Mouse (Mus musculus): ENCODE results near the gene Tmod1. TPM values are rescaled to one million over a fixed set of nuclear protein-coding genes. Genes with fewer than 3 reads are reported as not detected.

Tmod1 gene
- polyA plus RNA-seq, 1 experiment from 2014 or later: 28.6 TPM

GRCm38 (mm10) chr4:46042505-46042850 lies 3.7 kb downstream of the Tmod1 start:
- Histone ChIP-seq H3K4me1 (replicated peaks; ENCODE audit: control insufficient read depth, insufficient read depth, low read length) (peaks cover 29% of the 10 kb centered on the region), H3K4me3 (ENCODE audit: low read depth, low read length) (peak overlapping the region; percentile 89), H3K27ac (ENCODE audit: low read depth, low read length) (peak overlapping the region; percentile 97), H3K4me2 (peak overlapping the region; percentile 93), H3K36me3 (ENCODE audit: control insufficient read depth, insufficient read depth, low read length) (no peaks in the 10 kb centered on the region), H3K9ac (ENCODE audit: low read depth, low read length) (peak overlapping the region; percentile 75), H3K27me3 (replicated peaks; ENCODE audit: control insufficient read depth, insufficient read depth, low read length) (peaks cover 26% of the 10 kb centered on the region), H3K9me3 (ENCODE audit: control insufficient read depth, low read length) (no peaks in the 10 kb centered on the region)
- ATAC-seq (replicated peaks; ENCODE audit: low FRiP score) (peak; percentile 72), DNase-seq (ENCODE audit: low spot score) (peak; percentile 61)
- WGBS: 28% methylated on average over 5 of the region's 5 CpGs

DNA sequence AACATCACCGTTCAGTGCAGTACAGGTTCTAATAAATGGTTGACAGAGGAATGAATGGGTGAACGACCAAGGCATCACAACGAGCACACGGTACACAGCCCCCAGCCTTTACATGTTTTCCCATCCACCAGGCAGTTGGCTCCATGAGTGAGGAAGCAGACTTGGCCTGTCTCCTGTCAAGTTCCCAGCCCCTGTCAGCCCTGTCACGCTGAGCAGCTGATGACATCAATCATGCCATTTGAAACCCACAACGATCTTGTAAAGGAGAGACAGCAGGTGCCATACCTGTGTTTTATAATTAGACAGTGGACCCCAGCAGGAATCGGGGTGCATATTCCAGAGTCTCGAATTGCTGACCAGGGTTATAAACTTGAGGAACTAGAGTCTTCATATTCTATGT lies 4.6 kb downstream of the Tmod1 start:
- no peak for DNase-seq (ENCODE audit: low spot score)
- no peaks in the 10 kb centered on the region; the same call in 1 of the 2 replicates for H3K36me3 ChIP-seq (ENCODE audit: control insufficient read depth, insufficient read depth, low read length)
- 72% methylated on average over 8 of the region's 8 CpGs for WGBS
- peaks cover 29% of the 10 kb centered on the region for H3K4me1 ChIP-seq (replicated peaks; ENCODE audit: control insufficient read depth, insufficient read depth, low read length)
- ATAC-seq (replicated peaks; ENCODE audit: low FRiP score): no peak
- H3K4me2 ChIP-seq: peak overlapping the region; percentile 93
- peaks cover 19% of the 10 kb centered on the region for H3K27me3 ChIP-seq (replicated peaks; ENCODE audit: control insufficient read depth, insufficient read depth, low read length)
- H3K4me3 ChIP-seq (ENCODE audit: low read depth, low read length): no peak overlapping the region; the same call in 1 of the 2 replicates
- H3K9me3 ChIP-seq (ENCODE audit: control insufficient read depth, low read length): no peaks in the 10 kb centered on the region
- no peak overlapping the region for H3K27ac ChIP-seq (ENCODE audit: low read depth, low read length)
- H3K9ac ChIP-seq (ENCODE audit: low read depth, low read length): no peak overlapping the region

DNA sequence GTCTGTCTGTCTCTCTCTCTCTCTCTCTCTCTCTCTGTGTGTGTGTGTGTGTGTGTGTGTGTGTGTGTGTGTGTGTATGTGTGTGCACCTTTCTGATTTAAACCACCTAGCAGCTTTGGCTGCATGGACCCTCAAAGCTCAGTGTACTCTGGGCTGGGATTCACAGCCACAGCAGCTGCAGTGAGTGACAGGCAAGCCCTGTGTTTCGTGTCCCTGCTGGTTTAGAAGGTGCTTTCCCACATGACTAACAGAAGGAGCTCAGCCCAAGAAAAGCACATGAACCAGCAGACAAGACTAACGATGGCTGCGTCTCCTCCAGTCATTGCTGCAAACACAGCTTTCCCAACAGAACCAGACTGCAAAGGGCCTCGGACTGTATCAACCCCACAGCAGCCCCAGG lies 9.2 kb downstream of the Tmod1 start:
- ATAC-seq (replicated peaks; ENCODE audit: low FRiP score) (no peak), DNase-seq (ENCODE audit: low spot score) (no peak)
- Histone ChIP-seq H3K4me3 (ENCODE audit: low read depth, low read length) (no peak overlapping the region), H3K9ac (ENCODE audit: low read depth, low read length) (no peak overlapping the region), H3K9me3 (ENCODE audit: control insufficient read depth, low read length) (no peaks in the 10 kb centered on the region), H3K4me2 (no peak overlapping the region), H3K4me1 (replicated peaks; ENCODE audit: control insufficient read depth, insufficient read depth, low read length) (peaks cover 7% of the 10 kb centered on the region), H3K27me3 (replicated peaks; ENCODE audit: control insufficient read depth, insufficient read depth, low read length) (no peaks in the 10 kb centered on the region), H3K36me3 (ENCODE audit: control insufficient read depth, insufficient read depth, low read length) (peaks cover 4% of the 10 kb centered on the region; the same call in 1 of the 2 replicates), H3K27ac (ENCODE audit: low read depth, low read length) (no peak overlapping the region)
- WGBS: 73% methylated on average over 4 of the region's 4 CpGs

DNA sequence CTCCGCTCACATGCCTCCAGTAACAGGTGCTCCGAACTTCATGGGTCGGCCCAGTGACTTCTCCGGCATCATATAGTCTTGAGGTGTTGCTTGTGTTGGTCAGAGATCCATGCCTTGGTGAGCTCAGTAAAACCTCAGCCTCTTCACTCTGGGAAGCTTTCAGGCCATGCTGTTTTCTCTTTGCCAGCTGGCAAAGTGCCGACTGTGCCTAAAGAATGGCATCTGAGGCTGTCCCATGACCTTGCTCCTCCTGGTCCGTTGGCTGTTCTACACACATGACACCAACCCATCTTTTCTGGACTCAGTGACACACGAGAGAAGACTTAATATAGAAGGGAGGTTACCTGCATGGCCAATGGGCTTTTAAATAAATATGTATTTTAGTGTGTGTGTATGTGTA lies 9.7 kb downstream of the Tmod1 start:
- no peak for DNase-seq (ENCODE audit: low spot score)
- H3K36me3 ChIP-seq (ENCODE audit: control insufficient read depth, insufficient read depth, low read length): peaks cover 4% of the 10 kb centered on the region; the same call in 1 of the 2 replicates
- no peak overlapping the region for H3K9ac ChIP-seq (ENCODE audit: low read depth, low read length)
- no peak overlapping the region for H3K27ac ChIP-seq (ENCODE audit: low read depth, low read length)
- no peak overlapping the region for H3K4me2 ChIP-seq
- H3K9me3 ChIP-seq (ENCODE audit: control insufficient read depth, low read length): no peaks in the 10 kb centered on the region
- H3K4me1 ChIP-seq (replicated peaks; ENCODE audit: control insufficient read depth, insufficient read depth, low read length): peaks cover 3% of the 10 kb centered on the region
- WGBS: 90% methylated on average over 7 of the region's 7 CpGs
- ATAC-seq (replicated peaks; ENCODE audit: low FRiP score): no peak
- H3K27me3 ChIP-seq (replicated peaks; ENCODE audit: control insufficient read depth, insufficient read depth, low read length): no peaks in the 10 kb centered on the region
- H3K4me3 ChIP-seq (ENCODE audit: low read depth, low read length): no peak overlapping the region

DNA sequence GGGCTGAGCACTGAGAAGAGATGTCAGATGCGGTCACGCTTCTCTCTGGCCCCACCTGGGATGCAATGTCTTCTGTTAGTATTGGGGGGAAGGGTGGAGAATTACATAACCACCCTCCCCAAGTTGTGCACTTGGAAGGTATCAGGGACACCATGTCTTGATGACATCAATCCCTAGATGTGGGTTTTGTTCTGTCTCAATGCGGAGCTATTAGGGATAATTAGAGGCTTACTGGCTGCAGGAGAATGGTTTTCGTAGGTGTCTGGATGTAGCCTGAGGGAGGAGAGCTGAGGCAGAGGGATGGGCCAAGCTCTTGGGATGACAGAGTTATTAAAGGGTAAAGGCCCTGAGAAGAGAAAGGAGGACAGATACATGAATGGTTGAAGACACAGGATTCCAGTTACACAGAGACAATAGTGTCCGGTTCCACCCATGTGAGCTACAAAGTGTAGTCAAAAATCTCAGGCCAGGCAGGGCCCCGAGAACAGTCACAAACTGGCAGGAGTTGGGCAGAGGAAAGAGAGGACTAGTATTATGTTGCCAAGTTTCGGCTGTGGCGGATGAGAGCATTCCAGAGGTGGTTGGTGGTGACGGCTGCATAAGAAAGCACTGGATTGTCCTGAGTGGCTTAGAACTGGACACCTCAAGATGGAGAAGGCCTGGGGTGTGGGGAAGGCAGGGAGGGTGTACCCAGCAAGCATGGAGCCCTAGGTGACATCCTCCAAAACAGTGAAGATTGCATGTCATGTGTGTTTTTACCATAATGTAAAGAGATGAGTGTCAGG lies 14.8 kb downstream of the Tmod1 start:
- H3K4me1 ChIP-seq (replicated peaks; ENCODE audit: control insufficient read depth, insufficient read depth, low read length): no peaks in the 10 kb centered on the region
- no peak overlapping the region for H3K4me2 ChIP-seq
- H3K36me3 ChIP-seq (ENCODE audit: control insufficient read depth, insufficient read depth, low read length): peaks cover 7% of the 10 kb centered on the region
- 91% methylated on average over 9 of the region's 9 CpGs for WGBS
- ATAC-seq (replicated peaks; ENCODE audit: low FRiP score): no peak
- no peaks in the 10 kb centered on the region for H3K27me3 ChIP-seq (replicated peaks; ENCODE audit: control insufficient read depth, insufficient read depth, low read length)
- no peak overlapping the region for H3K9ac ChIP-seq (ENCODE audit: low read depth, low read length)
- H3K4me3 ChIP-seq (ENCODE audit: low read depth, low read length): no peak overlapping the region
- DNase-seq (ENCODE audit: low spot score): no peak
- H3K9me3 ChIP-seq (ENCODE audit: control insufficient read depth, low read length): 0 out of 2 replicates have a peak, but pooled peaks cover 3% of the 10 kb centered on the region
- H3K27ac ChIP-seq (ENCODE audit: low read depth, low read length): no peak overlapping the region

GRCm38 (mm10) chr4:46056163-46056562 lies 17.4 kb downstream of the Tmod1 start:
- Histone ChIP-seq H3K36me3 (ENCODE audit: control insufficient read depth, insufficient read depth, low read length) (peaks cover 2% of the 10 kb centered on the region), H3K27me3 (replicated peaks; ENCODE audit: control insufficient read depth, insufficient read depth, low read length) (no peaks in the 10 kb centered on the region), H3K9ac (ENCODE audit: low read depth, low read length) (no peak overlapping the region), H3K4me2 (no peak overlapping the region), H3K4me3 (ENCODE audit: low read depth, low read length) (no peak overlapping the region), H3K9me3 (ENCODE audit: control insufficient read depth, low read length) (0 out of 2 replicates have a peak, but pooled peaks cover 3% of the 10 kb centered on the region), H3K4me1 (replicated peaks; ENCODE audit: control insufficient read depth, insufficient read depth, low read length) (no peaks in the 10 kb centered on the region), H3K27ac (ENCODE audit: low read depth, low read length) (no peak overlapping the region)
- DNase-seq (ENCODE audit: low spot score) (no peak), ATAC-seq (replicated peaks; ENCODE audit: low FRiP score) (no peak)
- WGBS: 88% methylated on average over 5 of the region's 5 CpGs

GRCm38 (mm10) chr4:46061259-46061962 lies 22.7 kb downstream of the Tmod1 start:
- Histone ChIP-seq H3K9me3 (ENCODE audit: control insufficient read depth, low read length) (0 out of 2 replicates have a peak, but pooled peaks cover 3% of the 10 kb centered on the region), H3K36me3 (ENCODE audit: control insufficient read depth, insufficient read depth, low read length) (peaks cover 2% of the 10 kb centered on the region; the same call in 1 of the 2 replicates), H3K4me1 (replicated peaks; ENCODE audit: control insufficient read depth, insufficient read depth, low read length) (no peaks in the 10 kb centered on the region), H3K27ac (ENCODE audit: low read depth, low read length) (no peak overlapping the region), H3K27me3 (replicated peaks; ENCODE audit: control insufficient read depth, insufficient read depth, low read length) (no peaks in the 10 kb centered on the region), H3K4me2 (no peak overlapping the region), H3K9ac (ENCODE audit: low read depth, low read length) (no peak overlapping the region), H3K4me3 (ENCODE audit: low read depth, low read length) (no peak overlapping the region)
- DNase-seq (ENCODE audit: low spot score) (no peak), ATAC-seq (replicated peaks; ENCODE audit: low FRiP score) (no peak)
- WGBS: 89% methylated on average over 12 of the region's 12 CpGs

- Histone ChIP-seq H3K4me1 (replicated peaks; ENCODE audit: control insufficient read depth, insufficient read depth, low read length) (no peaks in the 10 kb centered on the region), H3K9me3 (ENCODE audit: control insufficient read depth, low read length) (no peaks in the 10 kb centered on the region), H3K27ac (ENCODE audit: low read depth, low read length) (no peak overlapping the region), H3K4me2 (no peak overlapping the region), H3K9ac (ENCODE audit: low read depth, low read length) (no peak overlapping the region), H3K36me3 (ENCODE audit: control insufficient read depth, insufficient read depth, low read length) (no peaks in the 10 kb centered on the region), H3K27me3 (replicated peaks; ENCODE audit: control insufficient read depth, insufficient read depth, low read length) (no peaks in the 10 kb centered on the region), H3K4me3 (ENCODE audit: low read depth, low read length) (no peak overlapping the region)
- no peak for DNase-seq (ENCODE audit: low spot score)
- ATAC-seq (replicated peaks; ENCODE audit: low FRiP score): no peak
- 83% methylated on average over 4 of the region's 4 CpGs for WGBS
These were observed 25.1 kb downstream of the Tmod1 start for GRCm38 (mm10) chr4:46063841-46064240.

Measured in liver, embryonic 11.5 days (tissue).